Mouse (Mus musculus) midbrain, embryonic 14.5 days (tissue): ENCODE results near the gene Nop53. TPM values are rescaled to one million over a fixed set of nuclear protein-coding genes. Genes with fewer than 3 reads are reported as not detected.

Experiments
- ATAC-seq: fragments of 200-750 bp; cut with Nextera tagmentation; 2 replicates; pipeline ENCODE4 v1.8.0; 2017; ENCODE audit warnings: moderate number of reproducible peaks, moderate library complexity; ENCODE audit not compliant: low FRiP score, low TSS enrichment
- DNase-seq: peaks from one replicate; pipeline ENCODE4 v3.0.0-alpha.2; 2015
- H3K27ac ChIP-seq: fragments of 300-500 bp; sonication (generic); replicated peaks from 2 replicates; pipeline ENCODE4 v1.5.1; 2014; ENCODE audit warnings: mild to moderate bottlenecking, low read depth, low read length, moderate library complexity
- H3K27me3 ChIP-seq: fragments of 300-500 bp; sonication (generic); 2 replicates; pipeline ENCODE4 v1.6.1; 2014; ENCODE audit warnings: low read length, control low read depth, mixed read lengths; ENCODE audit not compliant: control insufficient read depth, insufficient read depth
- H3K36me3 ChIP-seq: fragments of 300-500 bp; sonication (generic); 2 replicates; pipeline ENCODE4 v1.6.1; 2014; ENCODE audit warnings: low read length, control low read depth; ENCODE audit not compliant: control insufficient read depth, insufficient read depth
- H3K4me1 ChIP-seq: fragments of 300-500 bp; sonication (generic); 2 replicates; pipeline ENCODE4 v1.6.1; 2014; ENCODE audit warnings: mild to moderate bottlenecking, antibody characterized with exemption, low read length, control low read depth; ENCODE audit not compliant: control insufficient read depth, insufficient read depth
- H3K4me2 ChIP-seq: fragments of 300-500 bp; sonication (generic); 2 replicates; pipeline ENCODE4 v1.6.1; 2014; ENCODE audit warnings: mild to moderate bottlenecking, low read length, moderate library complexity
- H3K4me3 ChIP-seq: fragments of 300-500 bp; sonication (generic); replicated peaks from 2 replicates; pipeline ENCODE4 v1.5.1; 2014; ENCODE audit warnings: low read depth, low read length
- H3K9ac ChIP-seq: fragments of 300-500 bp; sonication (generic); replicated peaks from 2 replicates; pipeline ENCODE4 v1.6.1; 2014; ENCODE audit warnings: mild to moderate bottlenecking, low read length, moderate library complexity
- H3K9me3 ChIP-seq: fragments of 300-500 bp; sonication (generic); 2 replicates; pipeline ENCODE4 v1.6.1; 2016; ENCODE audit warnings: low read length, control low read depth, mixed read lengths; ENCODE audit not compliant: control insufficient read depth
- WGBS: fragments of 180-500 bp; shearing (Covaris S2); extraction: QIAGEN DNeasy Blood & Tissue Kit; methylation state at CpG from one replicate; pipeline ENCODE4 v1.1.7; 2014; 5-methylcytosine and 5-hydroxymethylcytosine counted together
- polyA plus RNA-seq: library from polyadenylated mRNA; unstranded; fragments of >200 nt; fragmentation: Nextera tagmentation; extraction: Ambion mirVana; gene quantifications from 2 replicates; pipeline ENCODE4 v1.2.1, GENCODE M21; 2014

Gene Nop53
- polyA plus RNA-seq, 1 experiment from 2014 or later, result 136 TPM

GRCm38 (mm10) chr7:15962311-15963288 is 16.7 kb upstream of the Nop53 start:
- no peak overlapping the region for H3K27ac ChIP-seq
- 35% methylated on average over 12 of the region's 12 CpGs for WGBS
- H3K9me3 ChIP-seq, result no peaks in the 10 kb centered on the region
- no peak overlapping the region for H3K9ac ChIP-seq
- DNase-seq (peak; percentile 58), ATAC-seq (peak; percentile 51)
- H3K4me3 ChIP-seq, result no peak overlapping the region
- H3K27me3 ChIP-seq, result no peaks in the 10 kb centered on the region
- no peaks in the 10 kb centered on the region for H3K36me3 ChIP-seq
- no peaks in the 10 kb centered on the region for H3K4me1 ChIP-seq
- no peak overlapping the region for H3K4me2 ChIP-seq

GRCm38 (mm10) chr7:15961798-15962197 is 15.9 kb upstream of the Nop53 start:
- no peak overlapping the region for H3K4me2 ChIP-seq
- ATAC-seq (no peak), DNase-seq (no peak)
- no peak overlapping the region for H3K27ac ChIP-seq
- no peaks in the 10 kb centered on the region for H3K36me3 ChIP-seq
- H3K4me3 ChIP-seq, result no peak overlapping the region
- WGBS, result 90% methylated on average over 7 of the region's 7 CpGs
- H3K9me3 ChIP-seq, result no peaks in the 10 kb centered on the region
- H3K27me3 ChIP-seq, result no peaks in the 10 kb centered on the region
- H3K9ac ChIP-seq, result no peak overlapping the region
- H3K4me1 ChIP-seq, result no peaks in the 10 kb centered on the region

DNA sequence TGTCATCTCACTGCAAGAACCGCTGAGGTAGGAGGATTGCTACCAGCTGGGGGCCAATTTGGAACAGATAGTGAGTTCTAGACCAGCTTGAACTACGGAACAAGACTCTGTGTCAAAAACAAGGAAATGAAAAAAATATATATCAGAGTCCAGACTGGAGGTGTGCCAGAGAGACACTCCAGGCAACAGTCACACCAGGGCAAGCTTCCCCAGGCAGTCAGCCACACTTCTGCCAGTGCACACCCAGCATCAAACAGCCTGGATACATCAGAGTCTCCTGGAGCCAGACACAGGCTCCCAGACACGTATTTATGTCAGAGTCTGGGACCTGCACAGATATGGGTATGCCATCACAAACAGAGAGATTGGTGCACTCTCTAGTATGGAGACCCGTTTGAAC is 15.4 kb upstream of the Nop53 start:
- H3K9me3 ChIP-seq, result no peaks in the 10 kb centered on the region
- no peaks in the 10 kb centered on the region for H3K4me1 ChIP-seq
- H3K9ac ChIP-seq, result no peak overlapping the region
- H3K27me3 ChIP-seq, result no peaks in the 10 kb centered on the region
- H3K27ac ChIP-seq, result no peak overlapping the region
- H3K36me3 ChIP-seq, result no peaks in the 10 kb centered on the region
- no peak overlapping the region for H3K4me3 ChIP-seq
- ATAC-seq (no peak), DNase-seq (no peak)
- no peak overlapping the region for H3K4me2 ChIP-seq
- WGBS, result 60% methylated on average over 4 of the region's 4 CpGs

GRCm38 (mm10) chr7:15960691-15961090 is 14.8 kb upstream of the Nop53 start:
- ATAC-seq (no peak), DNase-seq (no peak)
- Histone ChIP-seq H3K27me3 (no peaks in the 10 kb centered on the region), H3K4me1 (no peaks in the 10 kb centered on the region), H3K4me2 (no peak overlapping the region), H3K9ac (no peak overlapping the region), H3K9me3 (no peaks in the 10 kb centered on the region), H3K4me3 (no peak overlapping the region), H3K27ac (no peak overlapping the region), H3K36me3 (no peaks in the 10 kb centered on the region)
- 33% methylated on average over 4 of the region's 4 CpGs for WGBS

DNA sequence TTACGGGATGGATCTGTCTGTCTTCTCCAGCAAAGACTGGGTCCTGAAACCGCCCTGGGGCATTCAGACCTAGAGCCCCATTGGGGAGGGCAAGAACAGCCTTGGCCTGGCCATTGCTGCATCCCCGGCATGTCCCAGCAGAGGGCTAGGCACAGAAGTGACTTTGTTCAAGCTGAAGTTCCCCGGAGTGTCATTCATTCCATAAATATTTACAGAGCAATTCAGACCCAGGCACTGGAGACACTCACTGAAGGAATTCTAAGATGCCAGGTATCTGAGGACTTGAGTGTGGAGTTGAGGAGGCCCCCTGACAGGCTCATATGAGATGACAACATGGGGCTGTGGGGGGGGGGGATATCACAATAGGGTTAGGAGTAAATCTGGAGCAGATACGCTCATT is 10.3 kb upstream of the Nop53 start:
- H3K27ac ChIP-seq, result no peak overlapping the region
- ATAC-seq, result no peak
- 86% methylated on average over 5 of the region's 5 CpGs for WGBS
- no peak overlapping the region for H3K9ac ChIP-seq
- peaks cover 2% of the 10 kb centered on the region; the same call in 1 of the 2 replicates for H3K4me1 ChIP-seq
- H3K27me3 ChIP-seq, result no peaks in the 10 kb centered on the region
- H3K9me3 ChIP-seq, result no peaks in the 10 kb centered on the region
- no peaks in the 10 kb centered on the region for H3K36me3 ChIP-seq
- no peak overlapping the region for H3K4me2 ChIP-seq
- no peak for DNase-seq
- no peak overlapping the region for H3K4me3 ChIP-seq

- peak overlapping the region; percentile 42 for H3K4me2 ChIP-seq
- no peaks in the 10 kb centered on the region for H3K9me3 ChIP-seq
- H3K27ac ChIP-seq, result no peak overlapping the region
- no peaks in the 10 kb centered on the region for H3K36me3 ChIP-seq
- no peak for DNase-seq
- no peak overlapping the region; the same call in 1 of the 2 replicates for H3K9ac ChIP-seq
- WGBS, result 23% methylated on average over 7 of the region's 7 CpGs
- peak overlapping the region; percentile 13; the same call in 1 of the 2 replicates for H3K4me3 ChIP-seq
- H3K4me1 ChIP-seq, result peaks cover 2% of the 10 kb centered on the region; the same call in 1 of the 2 replicates
- H3K27me3 ChIP-seq, result no peaks in the 10 kb centered on the region
- no peak for ATAC-seq
These were observed 9.6 kb upstream of the Nop53 start for GRCm38 (mm10) chr7:15955509-15955908.

DNA sequence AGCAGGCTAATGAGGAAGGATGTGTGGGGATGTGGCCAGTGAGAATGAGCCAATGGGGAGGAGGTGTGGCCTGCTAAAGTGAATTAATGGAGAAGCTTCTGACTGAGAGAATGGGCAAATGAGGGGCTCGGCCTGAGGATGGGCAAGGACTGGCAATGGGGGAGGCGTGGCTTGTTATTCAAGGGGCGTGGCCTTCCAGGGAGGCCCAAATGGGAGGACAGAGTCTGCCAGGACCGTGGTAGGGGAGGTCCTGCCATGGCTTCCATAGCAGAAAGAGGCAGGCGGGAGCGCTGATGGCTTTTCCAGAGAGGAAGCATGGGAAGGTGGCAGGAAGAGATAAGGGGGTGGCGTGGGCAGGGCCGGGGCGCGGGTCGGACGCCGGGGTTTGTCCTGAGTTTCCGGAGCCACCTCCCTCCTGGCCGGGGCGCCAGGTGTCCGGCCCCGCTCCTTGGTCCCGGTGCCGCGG is 9.1 kb upstream of the Nop53 start:
- 7% methylated on average over 21 of the region's 21 CpGs for WGBS
- Histone ChIP-seq H3K36me3 (no peaks in the 10 kb centered on the region), H3K4me3 (peak overlapping the region; percentile 13; the same call in 1 of the 2 replicates), H3K9ac (no peak overlapping the region; the same call in 1 of the 2 replicates), H3K4me2 (peak overlapping the region; percentile 42), H3K27ac (no peak overlapping the region), H3K9me3 (no peaks in the 10 kb centered on the region), H3K4me1 (peaks cover 2% of the 10 kb centered on the region; the same call in 1 of the 2 replicates), H3K27me3 (no peaks in the 10 kb centered on the region)
- DNase-seq (peak; percentile 33), ATAC-seq (0 out of 2 replicates have a peak, but pooled peaks have one; percentile 46)

- WGBS, result 90% methylated on average over 7 of the region's 7 CpGs
- ATAC-seq (no peak), DNase-seq (no peak)
- Histone ChIP-seq H3K4me2 (no peak overlapping the region), H3K36me3 (no peaks in the 10 kb centered on the region), H3K4me3 (no peak overlapping the region), H3K9ac (no peak overlapping the region), H3K27me3 (no peaks in the 10 kb centered on the region), H3K9me3 (no peaks in the 10 kb centered on the region), H3K4me1 (peaks cover 2% of the 10 kb centered on the region; the same call in 1 of the 2 replicates), H3K27ac (no peak overlapping the region)
These were observed 8.6 kb upstream of the Nop53 start for GRCm38 (mm10) chr7:15954436-15954835.
